Mouse (Mus musculus) heart, postnatal 0 days (tissue): Measurements from ENCODE around the gene Gm11437. TPM values are rescaled to one million over a fixed set of nuclear protein-coding genes. Genes with fewer than 3 reads are reported as not detected.

Source experiments
- ATAC-seq: fragments of 200-750 bp; cut with Nextera tagmentation; 2 replicates; pipeline ENCODE4 v1.8.0; 2017; ENCODE audit warnings: low read depth, moderate number of reproducible peaks, moderate library complexity; ENCODE audit not compliant: insufficient read depth
- DNase-seq: peaks from one replicate; pipeline ENCODE4 v3.0.0-alpha.2; 2016; ENCODE audit warnings: low spot score
- H3K27ac ChIP-seq: fragments of 300-500 bp; sonication (generic); 2 replicates; pipeline ENCODE4 v1.5.1; 2014; ENCODE audit warnings: low read depth, mild to moderate bottlenecking
- H3K27me3 ChIP-seq: fragments of 300-500 bp; sonication (generic); 2 replicates; pipeline ENCODE4 v1.6.1; 2014; ENCODE audit warnings: low read length, mixed read lengths; ENCODE audit not compliant: control insufficient read depth, insufficient read depth
- H3K36me3 ChIP-seq: fragments of 300-500 bp; sonication (generic); replicated peaks from 2 replicates; pipeline ENCODE4 v1.6.1; 2014; ENCODE audit warnings: low read length, mixed read lengths; ENCODE audit not compliant: control insufficient read depth, insufficient read depth
- H3K4me1 ChIP-seq: fragments of 300-500 bp; sonication (generic); 2 replicates; pipeline ENCODE4 v1.6.1; 2014; ENCODE audit warnings: antibody characterized with exemption; ENCODE audit not compliant: control insufficient read depth, insufficient read depth
- H3K4me2 ChIP-seq: fragments of 300-500 bp; sonication (generic); 2 replicates; pipeline ENCODE4 v1.6.1; 2014; ENCODE audit warnings: low read depth, mild to moderate bottlenecking, low read length, moderate library complexity
- H3K4me3 ChIP-seq: fragments of 300-500 bp; sonication (generic); 2 replicates; pipeline ENCODE4 v1.5.1; 2014; ENCODE audit warnings: low read depth, low read length
- H3K9ac ChIP-seq: fragments of 300-500 bp; sonication (generic); replicated peaks from 2 replicates; pipeline ENCODE4 v1.6.1; 2014; ENCODE audit warnings: low read depth, low read length, mixed read lengths
- H3K9me3 ChIP-seq: fragments of 300-500 bp; sonication (generic); replicated peaks from 2 replicates; pipeline ENCODE4 v1.6.1; 2016; ENCODE audit warnings: low read length; ENCODE audit not compliant: control insufficient read depth
- CTCF ChIP-seq: IDR thresholded peaks from 2 replicates; pipeline ENCODE4 v1.5.1; 2016; ENCODE audit warnings: antibody characterized with exemption, control low read depth, low read depth
- EP300 ChIP-seq: IDR thresholded peaks from 2 replicates; pipeline ENCODE4 v1.6.1; 2016; ENCODE audit warnings: antibody characterized with exemption, low read depth
- WGBS: fragments of 180-500 bp; shearing (Covaris S2); extraction: QIAGEN DNeasy Blood & Tissue Kit; methylation state at CpG from one replicate; pipeline ENCODE4 v1.1.7; 2014; 5-methylcytosine and 5-hydroxymethylcytosine counted together
- polyA plus RNA-seq: library from polyadenylated mRNA; unstranded; fragments of >200 nt; fragmentation: Nextera tagmentation; extraction: Ambion mirVana; gene quantifications from 2 replicates; pipeline ENCODE4 v1.2.1, GENCODE M21; 2015
- total RNA-seq: library from RNA; depleted of rRNA; stranded (reverse); fragments of >200 nt; gene quantifications from 2 replicates; pipeline ENCODE4 v1.2.3, GENCODE M21; 2014; ENCODE audit warnings: low replicate concordance; rRNA removed

Gm11437 gene
- total RNA-seq: not detected in 2 replicates
- not detected in 2 replicates for polyA plus RNA-seq

DNA sequence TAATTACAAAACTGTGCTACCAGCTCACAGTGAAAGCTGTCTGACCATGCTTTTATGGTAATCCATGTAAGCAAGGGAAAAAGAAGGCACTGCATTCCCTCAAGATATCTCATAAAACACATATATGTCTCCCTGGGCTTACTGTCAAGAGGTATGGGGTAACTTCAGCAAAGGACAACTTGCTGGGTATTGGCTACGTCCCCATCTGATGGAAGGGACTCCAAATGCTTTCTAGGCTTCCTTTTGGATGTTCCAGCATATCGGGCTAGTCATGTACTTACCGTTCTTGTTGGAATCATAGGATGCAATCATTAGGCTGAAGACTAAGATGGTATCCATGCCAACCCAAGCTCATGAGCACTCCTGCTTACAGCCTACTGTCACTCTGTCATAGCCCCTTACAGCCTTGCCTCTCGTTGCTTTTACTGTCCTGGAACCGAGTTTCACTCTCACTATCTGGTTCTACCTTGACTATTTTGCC is at the start of gene Gm11437:
Gm11437 (minus strand) TSS at position 431 of the 481 bp plus-strand sequence.
- H3K9ac ChIP-seq: no peak within 1 kb of the TSS
- H3K27me3 ChIP-seq: no peaks in the 10 kb centered on the region
- DNase-seq: no peak
- TF ChIP-seq CTCF (no peak), EP300 (no peak)
- no peak within 1 kb of the TSS for H3K27ac ChIP-seq
- no peak within 1 kb of the TSS for H3K4me2 ChIP-seq
- H3K4me3 ChIP-seq: no peak within 1 kb of the TSS
- no peak for ATAC-seq
- WGBS: 70% methylated on average over 5 of the region's 5 CpGs
- no peaks in the 10 kb centered on the region for H3K36me3 ChIP-seq
- no peaks in the 10 kb centered on the region for H3K9me3 ChIP-seq
- no peaks in the 10 kb centered on the region for H3K4me1 ChIP-seq

DNA sequence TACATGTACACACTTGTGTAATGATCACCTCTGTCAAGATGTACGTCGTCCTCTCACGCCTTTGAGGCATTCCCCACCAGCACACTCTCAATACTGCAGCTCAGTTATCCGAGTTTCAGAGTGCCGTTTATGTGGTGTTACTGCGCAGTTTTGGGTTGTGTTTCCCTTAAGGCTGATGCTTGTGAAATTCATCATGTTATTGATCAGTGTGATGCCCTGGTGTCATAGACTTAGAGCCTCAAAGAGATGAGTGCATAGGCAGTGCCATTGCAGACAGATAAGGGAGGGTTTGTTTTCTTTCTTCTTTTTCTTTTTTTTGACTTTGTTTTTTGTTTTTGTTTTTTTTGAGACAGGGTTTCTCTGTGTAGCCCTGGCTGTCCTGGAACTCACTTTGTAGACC is 43.6 kb upstream of the Gm11437 start:
- Histone ChIP-seq H3K4me2 (no peak overlapping the region), H3K27ac (no peak overlapping the region), H3K9ac (no peak overlapping the region), H3K4me3 (no peak overlapping the region), H3K9me3 (no peaks in the 10 kb centered on the region), H3K27me3 (no peaks in the 10 kb centered on the region), H3K4me1 (no peaks in the 10 kb centered on the region), H3K36me3 (no peaks in the 10 kb centered on the region)
- TF ChIP-seq CTCF (no peak), EP300 (no peak)
- WGBS: 90% methylated on average over 6 of the region's 6 CpGs
- ATAC-seq (no peak), DNase-seq (no peak)

DNA sequence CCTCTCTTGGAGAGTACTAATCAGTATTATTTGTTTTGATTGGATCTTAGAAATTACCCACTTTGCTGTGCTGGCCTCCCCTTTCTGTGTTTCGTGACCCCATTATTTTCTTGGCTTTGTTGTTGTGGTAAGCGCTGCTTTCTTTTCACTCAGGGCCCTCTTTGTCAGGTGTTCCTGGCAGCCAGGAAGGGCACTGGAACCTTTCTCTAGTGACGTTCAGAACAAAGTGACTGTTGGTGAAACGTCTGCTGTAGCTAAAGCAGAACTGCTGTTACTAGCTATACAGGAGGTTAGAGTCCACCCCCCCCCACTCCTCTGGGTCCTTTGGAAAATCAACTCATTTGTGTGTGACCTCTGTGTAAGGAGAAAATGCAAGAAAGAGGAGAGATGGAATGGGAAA is 38.5 kb upstream of the Gm11437 start:
- H3K4me2 ChIP-seq: no peak overlapping the region
- H3K9ac ChIP-seq: no peak overlapping the region
- no peaks in the 10 kb centered on the region for H3K27me3 ChIP-seq
- H3K4me3 ChIP-seq: no peak overlapping the region
- DNase-seq (no peak), ATAC-seq (no peak)
- no peaks in the 10 kb centered on the region for H3K36me3 ChIP-seq
- TF ChIP-seq EP300: no peak
- TF ChIP-seq CTCF: no peak
- 56% methylated on average over 4 of the region's 4 CpGs for WGBS
- H3K4me1 ChIP-seq: no peaks in the 10 kb centered on the region
- H3K9me3 ChIP-seq: no peaks in the 10 kb centered on the region
- no peak overlapping the region for H3K27ac ChIP-seq

DNA sequence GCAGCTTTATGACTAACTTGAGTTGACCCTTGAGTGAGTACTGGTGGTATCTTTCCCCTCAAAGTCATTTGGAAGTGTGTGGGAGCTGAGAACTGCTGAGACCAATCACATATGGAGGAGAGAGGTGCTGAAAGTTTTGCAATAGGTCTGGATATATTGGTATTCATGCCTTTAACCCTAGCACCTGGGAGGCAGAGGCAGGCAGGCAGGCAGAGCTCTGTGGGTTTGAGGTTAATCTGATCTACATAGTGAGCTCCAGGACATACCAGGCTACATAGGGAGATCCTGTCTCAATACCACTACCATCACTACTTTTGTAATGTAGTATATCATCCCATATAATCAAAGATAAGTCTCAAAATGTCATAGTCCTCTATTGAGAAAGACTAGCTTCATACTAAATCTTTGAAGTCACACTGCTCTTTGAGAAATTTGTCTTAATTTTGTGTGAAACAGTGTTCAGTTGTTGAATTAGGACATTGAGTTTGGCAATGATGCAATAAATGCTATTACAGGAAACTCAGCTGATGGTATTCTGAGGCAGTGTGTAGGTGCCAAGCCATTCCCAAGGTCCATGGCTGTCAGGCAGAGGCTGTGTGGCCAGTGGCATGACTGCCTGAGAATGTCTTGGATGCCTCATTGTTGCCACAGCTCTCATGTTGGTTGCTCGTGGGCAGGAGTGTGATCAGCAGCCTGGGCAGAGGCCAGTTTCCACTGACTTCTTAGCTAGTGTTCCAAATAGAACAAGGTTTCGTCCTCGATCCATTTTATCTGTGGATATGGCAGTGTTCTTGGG is 30.5 kb upstream of the Gm11437 start:
- no peaks in the 10 kb centered on the region for H3K9me3 ChIP-seq
- H3K36me3 ChIP-seq: 0 out of 2 replicates have a peak, but pooled peaks cover 4% of the 10 kb centered on the region
- no peak for DNase-seq
- no peak overlapping the region for H3K4me3 ChIP-seq
- no peaks in the 10 kb centered on the region for H3K27me3 ChIP-seq
- no peaks in the 10 kb centered on the region for H3K4me1 ChIP-seq
- ATAC-seq: no peak
- TF ChIP-seq EP300 (no peak), CTCF (no peak)
- 85% methylated on average over 3 of the region's 3 CpGs for WGBS
- H3K4me2 ChIP-seq: no peak overlapping the region
- H3K27ac ChIP-seq: no peak overlapping the region
- H3K9ac ChIP-seq: no peak overlapping the region

DNA sequence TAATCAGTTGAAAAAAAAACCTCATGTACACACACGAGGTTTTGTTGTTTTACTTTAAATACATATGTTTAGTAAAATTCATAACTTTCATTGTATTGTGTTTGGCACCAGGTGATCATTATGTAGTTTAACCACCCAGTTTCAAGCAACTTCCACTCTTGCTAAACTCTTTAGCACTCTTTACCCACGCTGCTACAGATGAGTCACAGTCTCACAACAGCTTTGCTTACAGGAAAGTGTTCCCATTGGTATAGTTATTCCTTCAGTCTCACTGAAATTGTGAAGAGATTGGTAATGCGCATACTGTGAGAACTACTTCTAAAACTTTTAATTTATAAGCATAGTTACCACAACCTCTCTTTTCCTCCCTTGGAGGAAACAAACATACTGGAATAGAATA is 27.5 kb upstream of the Gm11437 start:
- Histone ChIP-seq H3K4me2 (no peak overlapping the region), H3K4me3 (no peak overlapping the region), H3K4me1 (no peaks in the 10 kb centered on the region), H3K27me3 (no peaks in the 10 kb centered on the region), H3K36me3 (0 out of 2 replicates have a peak, but pooled peaks cover 4% of the 10 kb centered on the region), H3K9ac (no peak overlapping the region), H3K9me3 (no peaks in the 10 kb centered on the region), H3K27ac (no peak overlapping the region)
- TF ChIP-seq EP300 (no peak), CTCF (no peak)
- DNase-seq (no peak), ATAC-seq (no peak)
- 86% methylated on average over 3 of the region's 3 CpGs for WGBS
